Mouse (Mus musculus): ENCODE data around the gene Fcer1g. TPM values are rescaled to one million over a fixed set of nuclear protein-coding genes. Genes with fewer than 3 reads are reported as not detected.
A peak's percentile ranks its signal among the peaks of the same experiment; 100 is the strongest.

The Fcer1g gene
- polyA plus RNA-seq, 1 experiment from 2014 or later: 18.4 TPM

- Histone ChIP-seq H3K9me3 (ENCODE audit: control insufficient read depth, low read length) (no peaks in the 10 kb centered on the region), H3K4me2 (ENCODE audit: low read depth, low read length, severe bottlenecking) (peak within 1 kb of the TSS; percentile 47), H3K9ac (ENCODE audit: low read length) (peak within 1 kb of the TSS; percentile 30), H3K27me3 (ENCODE audit: control insufficient read depth, insufficient read depth, low read length) (no peaks in the 10 kb centered on the region), H3K36me3 (ENCODE audit: control insufficient read depth, insufficient read depth, low read length) (no peaks in the 10 kb centered on the region), H3K27ac (ENCODE audit: low read depth, low read length) (no peak within 1 kb of the TSS), H3K4me3 (ENCODE audit: low read depth, low read length) (peak within 1 kb of the TSS; percentile 20), H3K4me1 (replicated peaks; ENCODE audit: control insufficient read depth, insufficient read depth, low read length) (peaks cover 29% of the 10 kb centered on the region)
- WGBS: 15% methylated on average over 26 of the region's 26 CpGs
- ATAC-seq (replicated peaks; ENCODE audit: low FRiP score): no peak
- DNase-seq (ENCODE audit: low spot score): peak; percentile 65
Measured at GRCm38 (mm10) chr1:171250680-171251593, 16.8 kb upstream of the Fcer1g start, which contains the start of gene Ndufs2. Ndufs2 (minus strand) TSS chr1:171251388.

- Histone ChIP-seq H3K36me3 (ENCODE audit: control insufficient read depth, insufficient read depth, low read length) (no peaks in the 10 kb centered on the region), H3K4me1 (replicated peaks; ENCODE audit: control insufficient read depth, insufficient read depth, low read length) (peaks cover 32% of the 10 kb centered on the region), H3K4me2 (ENCODE audit: low read depth, low read length, severe bottlenecking) (peak within 1 kb of the TSS; percentile 47), H3K4me3 (ENCODE audit: low read depth, low read length) (peak within 1 kb of the TSS; percentile 20), H3K9me3 (ENCODE audit: control insufficient read depth, low read length) (no peaks in the 10 kb centered on the region), H3K27me3 (ENCODE audit: control insufficient read depth, insufficient read depth, low read length) (no peaks in the 10 kb centered on the region), H3K9ac (ENCODE audit: low read length) (peak within 1 kb of the TSS; percentile 30), H3K27ac (ENCODE audit: low read depth, low read length) (no peak within 1 kb of the TSS)
- 6% methylated on average over 4 of the region's 5 CpGs for WGBS
- no peak for ATAC-seq (replicated peaks; ENCODE audit: low FRiP score)
- DNase-seq (ENCODE audit: low spot score): peak; percentile 65
Measured at GRCm38 (mm10) chr1:171249913-171250600, 15.9 kb upstream of the Fcer1g start, which contains the start of gene Adamts4. Adamts4 (plus strand) TSS chr1:171250421.

DNA sequence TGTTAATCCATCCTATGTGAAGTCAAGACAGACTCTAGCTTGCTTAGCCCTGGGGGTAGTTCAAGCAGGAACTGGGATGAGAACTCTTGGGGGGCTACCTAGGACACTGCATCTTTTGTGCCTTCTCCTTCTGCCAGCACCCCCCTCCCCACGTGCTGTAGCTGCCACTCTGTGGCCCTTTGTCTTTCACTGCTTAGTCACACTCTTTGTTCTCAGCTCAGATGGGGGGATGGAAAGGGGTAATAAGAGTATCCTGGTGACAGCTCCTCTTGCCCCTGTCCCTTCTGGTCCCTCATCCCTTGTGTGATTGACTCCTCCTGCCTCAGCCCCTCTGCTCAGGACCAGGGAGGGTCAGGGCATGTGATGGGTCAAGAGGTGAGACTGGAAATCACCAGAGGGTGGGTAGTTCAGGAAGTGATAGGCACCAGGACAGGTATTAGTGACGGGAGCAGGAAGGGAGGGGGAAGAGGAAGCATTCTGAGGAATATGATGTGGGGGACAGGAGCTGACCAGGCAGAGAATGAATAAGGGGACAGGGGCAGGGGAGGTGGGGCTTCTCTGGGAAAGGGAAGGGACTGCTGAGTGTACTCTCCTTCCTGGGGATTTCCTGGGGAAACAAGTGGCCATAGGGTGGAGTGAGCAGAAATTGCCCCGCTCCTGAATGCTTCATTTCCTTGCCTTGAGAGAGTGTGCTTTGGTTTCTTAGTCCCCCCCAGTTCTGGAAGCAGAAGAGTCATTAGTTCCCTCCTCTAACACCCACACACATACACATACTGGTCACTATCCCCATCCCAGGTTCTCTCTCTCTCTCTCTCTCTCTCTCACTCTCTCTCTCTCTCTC, 14.4 kb upstream of the Fcer1g start:
- no peaks in the 10 kb centered on the region for H3K27me3 ChIP-seq (ENCODE audit: control insufficient read depth, insufficient read depth, low read length)
- ATAC-seq (replicated peaks; ENCODE audit: low FRiP score) (no peak), DNase-seq (ENCODE audit: low spot score) (no peak)
- H3K9ac ChIP-seq (ENCODE audit: low read length): no peak overlapping the region; the same call in 1 of the 2 replicates
- H3K4me2 ChIP-seq (ENCODE audit: low read depth, low read length, severe bottlenecking): no peak overlapping the region; the same call in 1 of the 2 replicates
- no peak overlapping the region for H3K4me3 ChIP-seq (ENCODE audit: low read depth, low read length)
- no peaks in the 10 kb centered on the region for H3K9me3 ChIP-seq (ENCODE audit: control insufficient read depth, low read length)
- H3K4me1 ChIP-seq (replicated peaks; ENCODE audit: control insufficient read depth, insufficient read depth, low read length): peaks cover 32% of the 10 kb centered on the region
- H3K36me3 ChIP-seq (ENCODE audit: control insufficient read depth, insufficient read depth, low read length): no peaks in the 10 kb centered on the region
- H3K27ac ChIP-seq (ENCODE audit: low read depth, low read length): 0 out of 2 replicates have a peak overlapping the region, but pooled peaks have one; percentile 37
- 42% methylated on average over 3 of the region's 3 CpGs for WGBS

- DNase-seq (ENCODE audit: low spot score): no peak
- Histone ChIP-seq H3K27ac (ENCODE audit: low read depth, low read length) (peak overlapping the region; percentile 63), H3K4me2 (ENCODE audit: low read depth, low read length, severe bottlenecking) (peak overlapping the region; percentile 50), H3K27me3 (ENCODE audit: control insufficient read depth, insufficient read depth, low read length) (no peaks in the 10 kb centered on the region), H3K4me3 (ENCODE audit: low read depth, low read length) (no peak overlapping the region), H3K4me1 (replicated peaks; ENCODE audit: control insufficient read depth, insufficient read depth, low read length) (peaks cover 32% of the 10 kb centered on the region), H3K9ac (ENCODE audit: low read length) (peak overlapping the region; percentile 8; the same call in 1 of the 2 replicates), H3K9me3 (ENCODE audit: control insufficient read depth, low read length) (no peaks in the 10 kb centered on the region), H3K36me3 (ENCODE audit: control insufficient read depth, insufficient read depth, low read length) (no peaks in the 10 kb centered on the region)
- whole genome bisulfite sequencing: 28% methylated on average over 4 of the region's 4 CpGs
- no peak for ATAC-seq (replicated peaks; ENCODE audit: low FRiP score)
Measured at GRCm38 (mm10) chr1:171247916-171248315, 13.8 kb upstream of the Fcer1g start.

DNA sequence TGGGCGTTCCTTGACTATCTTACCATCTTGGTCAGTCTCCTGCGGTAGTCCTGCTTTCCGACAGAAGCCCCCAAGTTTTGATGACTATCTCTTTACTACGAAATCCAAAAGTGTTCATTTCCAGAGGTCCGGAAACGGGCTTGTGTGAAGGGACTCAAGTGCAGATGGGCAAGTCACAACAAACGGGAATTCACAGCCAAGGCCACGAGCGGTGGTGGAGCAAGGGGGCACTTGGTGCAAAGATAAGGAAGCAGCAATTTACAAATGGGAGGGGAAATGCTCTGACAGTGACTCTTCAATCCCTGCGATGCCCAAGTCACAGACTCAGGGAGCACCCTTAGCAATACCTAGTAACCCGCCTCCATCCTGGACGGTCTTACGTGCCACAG, 13.3 kb upstream of the Fcer1g start:
- Histone ChIP-seq H3K9ac (ENCODE audit: low read length) (peak overlapping the region; percentile 92), H3K36me3 (ENCODE audit: control insufficient read depth, insufficient read depth, low read length) (no peaks in the 10 kb centered on the region; the same call in 1 of the 2 replicates), H3K27ac (ENCODE audit: low read depth, low read length) (peak overlapping the region; percentile 63), H3K4me1 (replicated peaks; ENCODE audit: control insufficient read depth, insufficient read depth, low read length) (peaks cover 30% of the 10 kb centered on the region), H3K4me3 (ENCODE audit: low read depth, low read length) (peak overlapping the region; percentile 81), H3K4me2 (ENCODE audit: low read depth, low read length, severe bottlenecking) (peak overlapping the region; percentile 50), H3K27me3 (ENCODE audit: control insufficient read depth, insufficient read depth, low read length) (no peaks in the 10 kb centered on the region), H3K9me3 (ENCODE audit: control insufficient read depth, low read length) (no peaks in the 10 kb centered on the region)
- WGBS: 16% methylated on average over 13 of the region's 13 CpGs
- DNase-seq (ENCODE audit: low spot score): peak; percentile 57
- peak; percentile 11 for ATAC-seq (replicated peaks; ENCODE audit: low FRiP score)

DNA sequence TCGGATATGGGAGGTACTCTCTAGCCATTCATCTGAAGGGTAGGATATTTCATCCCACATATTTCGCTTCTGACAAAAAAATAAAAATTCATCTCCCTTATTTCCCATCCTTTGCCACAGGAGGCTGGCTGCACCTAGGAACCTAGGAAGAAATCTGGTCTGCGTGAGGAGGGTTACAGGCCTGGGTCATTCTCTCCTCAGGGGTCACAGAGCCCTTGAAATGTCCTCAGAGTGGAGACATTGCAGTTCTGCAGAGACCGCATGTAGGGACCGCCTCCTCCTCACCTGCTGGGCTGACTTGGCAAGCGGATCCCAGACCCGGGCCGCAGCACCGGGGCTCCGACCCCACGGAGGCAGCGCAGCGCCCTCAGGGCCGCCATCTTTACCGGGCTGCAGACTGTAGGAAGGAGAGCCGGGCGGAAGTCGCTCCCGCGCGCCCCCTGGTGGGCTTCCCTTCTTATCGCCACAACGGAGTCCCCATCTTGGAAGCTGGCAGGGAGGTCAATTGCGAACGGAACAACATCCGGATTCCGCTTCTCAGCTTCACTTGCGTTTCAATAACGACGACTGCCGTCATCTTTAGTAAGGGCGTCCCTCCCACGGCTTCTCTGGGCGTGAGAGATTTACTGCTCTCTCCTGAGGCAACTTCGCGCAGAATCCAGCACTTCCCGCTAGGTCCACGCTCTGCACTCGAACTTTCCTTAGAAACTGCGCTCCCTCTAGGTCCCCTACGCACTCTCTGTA, 12.7 kb upstream of the Fcer1g start:
- Histone ChIP-seq H3K27ac (ENCODE audit: low read depth, low read length) (peak overlapping the region; percentile 63), H3K4me2 (ENCODE audit: low read depth, low read length, severe bottlenecking) (peak overlapping the region; percentile 78), H3K9me3 (ENCODE audit: control insufficient read depth, low read length) (no peaks in the 10 kb centered on the region), H3K27me3 (ENCODE audit: control insufficient read depth, insufficient read depth, low read length) (no peaks in the 10 kb centered on the region), H3K4me1 (replicated peaks; ENCODE audit: control insufficient read depth, insufficient read depth, low read length) (peaks cover 25% of the 10 kb centered on the region), H3K9ac (ENCODE audit: low read length) (peak overlapping the region; percentile 92), H3K36me3 (ENCODE audit: control insufficient read depth, insufficient read depth, low read length) (no peaks in the 10 kb centered on the region; the same call in 1 of the 2 replicates), H3K4me3 (ENCODE audit: low read depth, low read length) (peak overlapping the region; percentile 81)
- under 1% methylated on average over 41 of the region's 41 CpGs for WGBS
- peak; percentile 91 for ATAC-seq (replicated peaks; ENCODE audit: low FRiP score)
- peak; percentile 99 for DNase-seq (ENCODE audit: low spot score)

DNA sequence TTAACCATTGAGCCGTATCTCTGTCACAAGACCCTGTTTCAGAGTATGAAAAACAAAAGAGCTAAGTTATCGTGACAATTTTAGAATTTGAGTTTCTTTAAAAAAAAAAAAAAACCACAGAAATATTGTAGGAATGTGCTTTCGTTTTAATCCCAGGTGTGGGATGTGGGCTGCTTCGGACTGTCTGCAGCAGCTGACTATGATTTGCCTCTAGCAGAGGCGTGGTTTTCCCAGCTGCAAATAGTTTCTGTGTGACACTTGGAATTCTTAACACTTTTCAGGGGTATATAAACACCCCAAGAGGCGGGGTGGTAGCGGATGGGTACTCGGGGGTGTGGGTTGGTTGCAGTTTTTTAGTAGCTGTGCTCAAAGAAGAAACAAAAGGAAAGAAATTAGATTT, 11.2 kb upstream of the Fcer1g start:
- peaks cover 13% of the 10 kb centered on the region for H3K4me1 ChIP-seq (replicated peaks; ENCODE audit: control insufficient read depth, insufficient read depth, low read length)
- ATAC-seq (replicated peaks; ENCODE audit: low FRiP score): no peak
- H3K27ac ChIP-seq (ENCODE audit: low read depth, low read length): no peak overlapping the region
- no peaks in the 10 kb centered on the region; the same call in 1 of the 2 replicates for H3K36me3 ChIP-seq (ENCODE audit: control insufficient read depth, insufficient read depth, low read length)
- no peaks in the 10 kb centered on the region for H3K27me3 ChIP-seq (ENCODE audit: control insufficient read depth, insufficient read depth, low read length)
- WGBS: 87% methylated on average over 8 of the region's 8 CpGs
- no peak for DNase-seq (ENCODE audit: low spot score)
- H3K9ac ChIP-seq (ENCODE audit: low read length): no peak overlapping the region
- H3K4me3 ChIP-seq (ENCODE audit: low read depth, low read length): no peak overlapping the region
- H3K9me3 ChIP-seq (ENCODE audit: control insufficient read depth, low read length): no peaks in the 10 kb centered on the region
- no peak overlapping the region for H3K4me2 ChIP-seq (ENCODE audit: low read depth, low read length, severe bottlenecking)

All from forebrain, embryonic 11.5 days (tissue).